Mouse (Mus musculus) 3T3-L1 (cell line): ENCODE measurements around the gene Olfr1124.
"Not testable (repeated sequence)": the region's sequence is repeated elsewhere in the genome, so short reads cannot be mapped to it uniquely, and the experiment has no call there.

ENCODE experiments used
- DNase-seq: peaks from one replicate; pipeline ENCODE4 v3.0.0-alpha.2; 2015; ENCODE audit warnings: low read depth, low spot score

Gene Olfr1124

DNA sequence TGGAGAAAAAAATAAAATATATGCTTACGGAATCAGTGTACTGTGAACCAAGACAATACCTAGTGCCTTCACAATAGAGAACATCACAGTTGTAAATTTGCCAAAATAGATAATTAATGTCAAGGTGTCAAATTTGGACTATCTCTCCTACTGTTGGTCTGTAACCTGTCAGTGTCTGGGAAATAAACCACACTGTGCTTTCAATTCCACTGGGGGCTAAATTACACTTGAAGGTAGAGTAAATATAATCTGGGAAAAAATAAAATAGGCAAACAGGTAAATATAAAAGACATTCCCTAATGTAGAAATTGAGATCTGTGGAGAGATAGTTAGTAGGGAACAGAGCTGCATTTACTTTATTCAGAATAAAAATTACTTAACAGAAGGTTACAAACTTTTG is at the start of gene Olfr1124:
Olfr1124 (plus strand) TSS at position 301 of the 400 bp plus-strand sequence.
- no peak for DNase-seq

DNA sequence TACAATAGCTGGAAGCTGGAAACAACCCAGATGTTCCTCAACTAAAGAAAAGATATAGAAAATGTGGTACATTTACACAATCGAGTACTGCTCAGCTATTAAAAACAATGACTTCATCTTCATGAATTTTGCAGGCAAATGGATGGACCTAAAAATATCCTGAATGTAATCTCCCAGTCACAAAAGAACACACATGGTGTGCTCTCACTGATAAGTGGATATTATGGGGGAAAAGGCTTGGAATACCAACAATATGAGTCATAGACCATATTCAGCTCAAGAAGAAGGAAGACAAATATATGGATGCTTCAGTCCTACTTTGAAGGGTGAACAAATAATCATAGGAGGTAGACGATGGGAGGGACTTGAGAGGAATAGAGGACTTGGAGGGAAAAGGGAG is 46.1 kb upstream of the Olfr1124 start:
- DNase-seq = no peak

DNA sequence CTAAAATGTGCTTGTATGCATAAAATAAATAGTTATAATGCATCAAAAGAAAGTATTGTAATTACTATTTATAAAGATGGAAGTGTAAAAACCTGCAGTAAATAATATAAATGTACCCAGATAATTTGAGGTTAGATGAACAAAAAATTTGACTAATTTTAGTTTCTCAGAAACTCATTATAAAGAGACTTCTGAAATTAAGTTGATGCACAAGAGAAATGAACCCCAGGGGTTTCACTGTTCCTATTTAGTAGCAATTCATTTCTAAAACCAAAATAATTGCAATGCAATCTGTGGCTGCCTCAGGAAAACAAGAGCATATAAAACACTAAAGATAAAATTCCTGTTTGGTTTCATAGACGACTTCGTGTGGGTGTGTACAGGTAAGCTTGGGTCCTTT is 44.5 kb upstream of the Olfr1124 start, which contains the start of gene Olfr1122:
Olfr1122 (plus strand) TSS at position 301 of the 400 bp plus-strand sequence.
- no peak for DNase-seq

DNA sequence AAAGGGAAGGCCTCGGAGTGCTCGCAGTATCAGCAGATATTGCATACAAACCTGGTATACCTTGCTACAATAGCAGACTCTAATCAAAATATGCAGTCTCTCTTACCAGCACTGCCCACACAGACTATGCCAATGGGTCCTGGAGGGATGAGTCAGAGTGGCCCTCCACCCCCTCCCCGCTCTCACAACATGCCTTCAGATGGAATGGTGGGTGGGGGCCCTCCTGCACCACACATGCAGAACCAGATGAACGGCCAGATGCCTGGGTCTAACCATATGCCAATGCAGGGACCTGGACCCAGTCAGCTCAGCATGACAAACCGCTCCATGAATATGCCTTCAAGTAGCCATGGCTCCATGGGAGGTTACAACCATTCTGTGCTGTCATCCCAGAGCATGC is 36.5 kb upstream of the Olfr1124 start:
- DNase-seq = not testable (repeated sequence)

DNA sequence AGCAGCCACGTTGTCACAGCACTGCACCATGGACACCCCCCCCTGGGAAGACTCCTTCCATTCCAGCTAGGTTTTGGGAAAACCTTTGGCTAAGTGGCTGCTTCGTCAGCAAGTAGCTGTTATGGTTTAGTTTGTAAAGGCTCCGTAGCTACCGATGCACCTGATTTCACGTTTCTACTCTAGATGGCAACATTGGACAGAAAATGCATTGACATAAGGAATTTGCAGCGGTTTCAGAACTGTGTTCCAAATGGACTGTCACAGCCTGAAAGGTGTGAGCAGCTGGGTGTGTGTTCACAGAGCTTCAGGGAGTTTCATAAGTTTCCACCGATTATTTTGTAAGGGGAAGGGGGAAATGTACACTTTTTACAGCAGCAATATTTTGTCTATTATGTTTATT is 35.4 kb upstream of the Olfr1124 start:
- DNase-seq = not testable (repeated sequence)

DNA sequence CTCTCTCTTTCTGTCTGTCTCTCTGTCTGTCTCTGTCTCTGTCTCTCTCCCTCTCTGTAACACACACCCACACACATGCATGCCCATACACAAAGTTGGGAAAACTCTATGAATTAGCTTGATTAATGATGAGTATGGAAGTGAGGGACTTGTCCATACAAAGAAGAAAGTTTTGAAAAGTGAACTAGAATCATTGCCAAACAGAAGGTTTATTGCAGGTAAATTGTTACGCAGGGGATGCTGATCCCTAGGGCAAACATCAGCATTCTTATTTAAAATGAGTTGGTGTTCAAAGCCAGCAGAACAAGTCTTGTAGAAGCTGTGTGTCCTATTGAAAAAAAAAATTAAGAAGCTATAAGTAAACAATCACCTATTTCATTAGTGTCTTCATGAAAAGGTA is 13.7 kb upstream of the Olfr1124 start, which contains the start of gene Olfr1123:
Olfr1123 (plus strand) TSS at position 301 of the 400 bp plus-strand sequence.
- DNase-seq = no peak

DNA sequence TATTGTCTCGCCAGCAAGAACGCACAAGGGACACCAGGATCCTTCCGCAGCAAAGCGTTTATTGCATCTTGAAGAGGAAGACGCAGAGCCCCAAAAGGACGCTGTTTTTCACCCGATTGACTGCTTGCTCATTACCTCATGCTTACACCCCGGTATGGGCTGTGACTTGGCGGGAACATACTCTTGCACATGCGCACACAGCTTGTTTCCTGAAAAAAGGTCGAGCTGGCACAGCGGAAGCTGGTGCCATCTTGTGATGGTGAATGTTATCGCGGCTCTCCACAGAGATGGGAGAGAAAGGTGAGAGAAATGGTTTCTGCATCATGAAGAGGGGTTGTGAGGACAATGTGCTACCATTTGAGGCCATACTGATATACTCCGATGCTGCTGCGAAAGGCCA is 7.7 kb downstream of the Olfr1124 start:
- no peak for DNase-seq

DNA sequence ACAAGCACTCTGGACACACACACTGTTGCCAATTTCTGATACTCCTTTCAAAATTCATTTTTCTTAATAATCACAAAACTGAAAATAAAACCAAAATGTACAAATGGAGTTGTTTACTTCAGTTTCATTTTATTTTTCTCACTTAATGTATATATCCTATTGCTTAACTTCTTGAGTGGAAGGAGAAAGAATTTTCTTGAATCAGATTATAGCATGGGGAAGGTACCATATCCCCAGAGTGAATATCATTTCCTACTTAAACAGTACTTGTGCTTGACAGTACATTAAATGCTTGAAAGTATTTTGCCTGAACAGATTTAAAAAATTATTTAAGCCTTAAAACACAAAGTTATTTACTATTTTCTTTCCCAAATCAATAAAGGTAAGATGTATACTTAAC is 23.6 kb downstream of the Olfr1124 start, which contains the start of gene Olfr1126:
Olfr1126 (plus strand) TSS at position 301 of the 400 bp plus-strand sequence.
- no peak for DNase-seq

DNA sequence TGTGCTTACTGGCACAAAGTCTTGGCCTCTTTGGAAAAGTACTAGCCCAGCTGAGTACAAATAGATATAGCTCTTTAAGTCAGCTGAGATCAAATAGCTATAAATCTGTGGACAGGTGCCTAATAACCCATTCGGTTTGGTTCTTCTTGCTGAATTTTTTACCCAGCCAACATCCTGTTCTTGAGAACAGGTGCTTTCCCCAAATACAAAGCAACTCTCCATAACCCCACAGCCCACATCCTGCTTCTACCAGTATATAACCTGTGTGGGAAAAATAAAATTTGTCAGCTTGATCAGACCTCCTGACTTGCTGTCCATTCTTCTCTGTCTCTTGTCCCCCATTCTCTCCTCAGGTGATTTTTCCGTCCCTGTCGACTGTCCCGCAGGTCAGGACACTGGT is 31.7 kb downstream of the Olfr1124 start:
- DNase-seq = no peak

DNA sequence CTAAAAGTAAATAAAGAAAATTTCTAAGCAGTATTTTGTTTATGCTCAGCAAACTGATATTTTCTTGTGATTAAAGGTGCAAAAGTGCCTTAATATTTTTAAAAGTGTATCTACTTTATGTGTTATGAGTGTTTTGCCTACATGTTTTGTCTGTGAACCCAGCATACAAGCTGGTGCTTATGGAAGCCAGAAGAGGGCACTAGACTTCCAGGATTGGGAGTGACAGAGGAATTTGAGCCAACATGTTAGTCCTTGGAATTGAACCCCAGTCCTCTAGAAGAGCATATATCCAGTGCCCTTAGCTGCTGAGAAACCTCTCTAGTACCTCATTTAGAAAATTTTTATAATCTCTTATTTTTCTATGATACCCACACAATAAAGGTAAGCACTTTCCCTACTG is 50.1 kb downstream of the Olfr1124 start:
- DNase-seq = no peak

DNA sequence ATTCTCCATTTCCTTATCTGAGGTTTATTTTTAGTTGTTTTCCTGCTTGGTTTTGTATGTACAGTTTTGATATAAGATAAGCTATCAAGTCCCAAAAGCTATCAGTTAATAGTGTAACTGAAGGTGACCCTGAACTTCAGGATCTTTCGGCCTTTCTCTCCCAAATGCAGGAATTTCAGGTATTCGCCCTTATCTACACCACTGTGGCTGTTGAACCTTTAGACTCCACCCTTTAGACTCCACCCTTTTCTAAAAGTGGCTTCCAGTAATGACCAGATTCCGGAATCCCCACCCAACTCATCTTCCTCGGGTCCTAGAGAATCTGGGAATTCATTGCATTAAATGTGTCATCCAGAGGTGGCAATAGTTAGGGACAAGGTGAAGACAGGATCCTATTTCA is 51.1 kb downstream of the Olfr1124 start:
- no peak for DNase-seq

DNA sequence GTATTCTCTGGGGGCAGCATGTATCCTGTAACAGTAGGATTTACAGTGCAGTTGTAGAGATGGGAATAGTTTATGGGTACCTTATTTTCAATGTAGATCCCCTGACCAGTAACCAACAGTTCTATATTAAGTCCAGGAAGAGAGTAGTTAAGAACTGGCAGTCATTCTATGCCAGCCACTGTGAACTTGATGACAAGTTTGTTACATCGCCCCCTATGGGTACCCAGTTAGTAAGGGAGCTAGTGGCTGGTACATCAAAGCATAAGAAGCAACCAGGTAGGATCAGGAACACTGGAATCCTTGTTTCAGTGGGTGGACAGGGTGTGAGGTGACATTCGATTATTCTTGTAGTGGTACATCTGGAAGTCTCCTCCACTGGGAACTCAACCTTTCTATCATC is 52.2 kb downstream of the Olfr1124 start:
- no peak for DNase-seq
